Mouse (Mus musculus) layer of hippocampus, adult 9-11 months (tissue): ENCODE results near the gene Kctd5.

Experiments used
- DNase-seq: peaks from one replicate; pipeline ENCODE4 v3.0.0; 2022

The Kctd5 gene

DNA sequence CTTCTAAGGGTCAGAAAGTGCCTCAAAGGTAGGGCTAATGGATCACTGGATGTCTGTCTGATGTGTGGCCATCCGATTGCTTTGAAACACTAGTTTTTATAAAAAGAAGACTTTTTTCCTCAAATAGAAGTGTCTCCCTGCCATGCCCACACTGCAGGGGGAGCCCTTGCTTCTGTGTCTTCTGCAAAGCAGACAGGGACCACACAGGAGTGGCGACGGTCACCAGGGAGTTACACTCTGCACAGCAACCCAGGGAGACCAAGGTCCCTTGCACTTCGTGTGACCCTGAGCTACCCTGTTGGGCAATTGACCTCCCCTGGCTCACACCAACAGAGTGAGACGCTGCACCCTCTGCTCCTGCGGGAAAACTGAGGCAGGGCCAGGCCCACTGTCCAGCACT is 36.3 kb downstream of the Kctd5 start:
- no peak for DNase-seq

DNA sequence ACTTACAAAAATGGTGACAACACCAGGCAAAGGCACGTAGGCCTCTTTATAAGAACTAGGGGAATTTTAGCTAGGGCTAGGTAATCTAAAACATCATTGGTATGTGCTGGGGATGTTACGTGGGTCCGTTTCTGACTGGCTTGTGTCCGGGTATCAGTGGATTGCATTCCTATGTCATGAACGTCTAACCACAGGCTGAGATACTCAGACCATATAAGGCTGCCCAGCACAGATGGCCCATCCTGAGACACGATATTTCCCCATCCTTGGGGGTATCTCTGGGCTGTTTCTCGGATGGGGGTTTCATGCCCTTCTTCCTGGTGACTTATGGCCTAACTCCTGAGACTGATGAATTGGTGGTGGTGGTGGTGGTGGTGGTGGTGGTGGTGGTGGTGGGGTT is 38.2 kb downstream of the Kctd5 start:
- no peak for DNase-seq

DNA sequence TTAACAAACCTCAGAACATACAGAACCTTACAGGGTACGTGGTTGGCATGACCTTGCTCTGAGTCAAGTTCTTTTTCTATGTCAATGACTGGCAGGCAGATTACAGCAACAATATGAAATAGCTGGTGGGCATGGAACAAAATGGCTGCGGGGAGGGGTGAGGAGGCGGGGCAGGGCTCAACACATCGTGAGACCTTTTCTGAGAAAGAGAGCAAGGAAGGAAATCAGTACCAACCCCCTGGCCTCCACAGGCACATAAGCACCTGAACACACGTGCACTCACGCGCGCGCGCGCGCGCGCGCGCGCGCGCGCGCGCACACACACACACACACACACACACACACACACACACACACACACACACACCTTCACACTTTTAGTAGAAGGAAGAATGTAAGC is 42.7 kb downstream of the Kctd5 start:
- DNase-seq, result no peak

DNA sequence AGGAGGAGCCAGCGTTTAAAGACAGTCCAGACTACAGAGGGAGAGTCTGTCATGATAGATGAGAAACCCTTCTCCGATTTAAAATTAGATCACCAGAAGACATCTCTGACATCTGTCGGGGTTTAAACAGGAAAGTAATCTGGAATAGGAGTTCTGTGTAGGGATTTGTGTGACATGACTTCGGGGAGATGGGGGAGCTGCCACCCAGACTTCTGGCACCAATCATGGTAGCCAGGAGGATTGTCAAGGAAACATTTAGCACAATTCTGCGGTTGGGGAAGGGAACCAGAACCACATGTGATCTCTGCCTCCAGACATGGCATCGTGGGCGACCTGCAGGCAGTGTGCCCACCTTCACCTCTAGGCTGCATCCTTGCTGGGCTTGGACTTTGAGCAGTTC is 43.8 kb downstream of the Kctd5 start:
- no peak for DNase-seq

DNA sequence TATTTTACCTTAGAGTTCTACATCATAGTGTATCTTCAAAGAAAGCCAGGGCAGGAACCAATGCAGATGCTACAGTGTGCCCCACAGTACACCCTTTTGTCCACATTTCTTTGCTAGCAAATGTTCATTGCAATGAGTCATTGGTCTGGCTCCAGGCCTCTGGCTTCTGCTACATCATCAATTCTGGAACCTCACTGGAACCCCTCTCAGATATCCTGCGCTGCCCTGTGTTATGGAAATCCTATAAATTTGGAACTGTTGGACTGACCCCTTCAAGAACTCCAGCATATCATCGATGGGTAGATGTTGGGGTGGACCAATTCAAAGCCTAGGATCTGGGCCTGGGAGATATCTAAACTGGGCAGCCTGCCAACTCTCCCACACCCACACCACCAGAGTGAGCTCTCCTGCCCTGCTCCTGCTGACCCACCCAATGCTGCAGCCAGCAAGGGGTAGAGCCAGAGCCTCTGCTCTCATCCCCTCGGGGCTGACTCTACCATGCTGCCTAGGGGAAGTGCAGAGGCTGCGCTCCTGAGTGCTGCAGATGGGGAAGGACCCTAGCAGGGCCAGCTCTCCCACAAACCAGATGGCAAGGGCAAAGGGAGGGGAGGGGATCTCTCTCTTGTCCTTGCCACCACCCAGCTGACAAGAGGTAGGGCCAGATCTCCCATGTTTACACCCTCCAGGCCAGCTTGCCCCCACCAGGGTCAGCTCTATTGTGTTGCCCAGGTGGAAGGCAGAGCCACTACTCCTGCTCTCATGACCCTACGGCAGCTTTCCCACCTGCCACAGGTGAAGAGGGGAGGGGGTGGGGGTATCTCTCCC is 51.7 kb downstream of the Kctd5 start:
- DNase-seq, result no peak

DNA sequence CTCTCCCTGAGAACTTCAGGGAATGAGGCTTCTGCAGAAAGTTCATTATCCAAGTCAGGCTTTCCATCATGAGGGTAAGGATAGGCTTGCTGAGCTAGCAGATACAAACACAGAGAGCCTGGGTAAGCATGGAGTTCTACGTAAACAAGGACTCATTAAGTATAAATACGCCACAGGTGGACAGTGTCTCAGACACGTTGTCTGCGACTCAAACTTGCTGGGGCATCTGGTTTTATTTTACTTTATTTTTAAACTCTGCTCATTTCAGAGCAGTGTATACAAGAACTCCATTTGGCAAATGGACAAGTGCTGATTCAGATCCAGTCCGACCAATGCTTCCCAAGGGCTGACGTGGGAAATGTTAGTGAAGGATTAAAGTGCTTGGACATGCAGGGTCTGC is 52.6 kb downstream of the Kctd5 start:
- DNase-seq, result no peak

DNA sequence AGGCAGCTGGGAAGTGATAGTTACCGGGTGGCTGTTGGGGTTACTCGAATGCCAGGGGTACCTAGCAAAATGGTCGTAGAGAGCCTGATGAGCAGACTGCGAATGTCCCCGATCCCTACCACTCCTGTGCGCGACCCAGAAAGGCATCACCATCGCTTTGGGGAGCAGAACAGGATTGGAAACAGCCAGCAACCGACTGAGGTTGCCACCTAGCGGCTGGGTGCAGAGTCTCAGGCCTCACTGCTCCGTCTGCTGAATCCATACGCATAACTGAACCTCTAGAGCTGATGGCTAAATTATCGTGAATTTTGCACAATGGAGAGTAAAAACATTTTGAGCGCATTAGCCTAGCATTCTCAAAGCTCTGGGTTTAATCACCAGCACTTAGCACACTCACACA is 57.6 kb downstream of the Kctd5 start:
- no peak for DNase-seq

DNA sequence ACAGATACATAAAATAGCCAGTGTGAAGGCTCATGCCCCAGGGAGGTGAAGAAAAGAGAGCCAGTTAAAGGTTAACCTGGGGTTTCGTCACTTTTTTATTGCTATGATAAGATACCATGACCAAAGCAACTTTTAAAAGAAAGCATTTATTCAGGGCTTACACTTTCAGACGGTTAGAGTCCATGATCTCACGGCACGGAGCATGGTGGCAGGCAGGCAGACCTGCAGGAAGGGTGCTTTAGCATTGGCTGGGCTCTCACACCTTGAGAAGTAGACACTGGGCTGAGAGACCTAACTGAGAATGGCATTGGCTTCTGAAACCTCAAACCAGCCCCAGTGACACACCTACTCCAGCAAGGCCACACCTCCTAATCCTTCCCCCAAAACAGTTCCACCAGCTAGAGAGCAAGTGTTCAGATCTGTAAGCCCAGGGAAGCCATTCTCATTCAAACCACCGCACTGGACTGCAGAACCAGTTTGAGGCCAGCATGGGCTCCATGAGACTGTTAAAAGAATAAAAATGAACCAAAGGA is 58.8 kb downstream of the Kctd5 start:
- no peak for DNase-seq

DNA sequence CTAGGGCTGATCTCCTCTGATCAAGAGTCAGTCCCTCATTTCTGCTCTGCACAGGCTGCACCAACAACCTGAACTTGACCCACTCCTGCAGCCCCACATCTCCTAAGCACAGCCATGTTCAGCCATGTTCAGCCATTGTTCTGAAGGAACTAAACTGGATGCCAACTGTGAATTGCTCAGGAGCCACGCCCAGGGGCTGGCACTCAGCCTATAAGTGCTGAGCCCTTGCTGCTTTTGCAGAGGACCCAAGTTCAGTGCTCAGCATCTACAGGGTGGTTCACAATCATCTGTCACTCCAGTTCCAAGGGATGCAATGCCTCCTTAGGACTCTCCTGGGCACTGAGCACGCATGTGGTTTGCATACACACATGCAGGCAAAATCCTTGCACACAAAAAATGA is 60.4 kb downstream of the Kctd5 start:
- DNase-seq, result no peak

DNA sequence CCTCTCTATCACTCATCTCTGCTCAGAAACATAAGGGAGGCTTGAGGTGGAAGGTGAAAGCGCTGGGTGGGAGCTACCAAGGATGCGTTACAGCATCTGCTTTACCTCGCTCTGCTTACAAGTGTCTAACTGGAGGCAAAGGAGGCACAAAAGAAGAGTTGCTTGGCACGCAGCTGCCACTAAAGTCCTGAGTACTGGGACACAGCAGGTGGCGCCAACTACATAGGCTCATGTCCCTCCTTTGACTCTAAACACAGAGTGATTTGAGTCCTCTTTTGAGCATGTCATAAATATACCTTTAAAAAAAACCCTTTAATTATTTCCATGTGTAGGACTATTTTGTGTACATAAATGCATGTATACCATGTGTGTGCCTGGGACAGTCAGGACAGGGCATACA is 63.7 kb downstream of the Kctd5 start:
- DNase-seq, result no peak

DNA sequence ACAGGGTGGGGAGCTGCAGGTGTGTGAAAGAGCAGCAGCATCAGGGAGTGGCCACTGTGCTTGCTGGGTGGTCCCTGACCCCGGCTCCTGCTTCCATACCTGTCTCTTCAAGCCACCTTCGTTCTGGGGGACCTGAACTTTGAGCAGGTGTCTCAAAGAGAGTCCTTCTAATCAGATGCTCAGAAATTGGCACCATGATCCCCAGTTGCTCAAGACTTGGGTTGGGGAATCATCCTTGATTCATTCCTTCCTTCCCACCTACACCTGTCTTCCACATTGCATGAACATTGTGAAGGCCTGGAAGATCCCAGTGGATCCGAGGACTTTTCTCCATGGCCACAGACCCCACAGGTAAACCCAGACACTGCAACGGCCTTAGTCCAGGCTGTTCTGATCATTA is 65.2 kb downstream of the Kctd5 start:
- no peak for DNase-seq

DNA sequence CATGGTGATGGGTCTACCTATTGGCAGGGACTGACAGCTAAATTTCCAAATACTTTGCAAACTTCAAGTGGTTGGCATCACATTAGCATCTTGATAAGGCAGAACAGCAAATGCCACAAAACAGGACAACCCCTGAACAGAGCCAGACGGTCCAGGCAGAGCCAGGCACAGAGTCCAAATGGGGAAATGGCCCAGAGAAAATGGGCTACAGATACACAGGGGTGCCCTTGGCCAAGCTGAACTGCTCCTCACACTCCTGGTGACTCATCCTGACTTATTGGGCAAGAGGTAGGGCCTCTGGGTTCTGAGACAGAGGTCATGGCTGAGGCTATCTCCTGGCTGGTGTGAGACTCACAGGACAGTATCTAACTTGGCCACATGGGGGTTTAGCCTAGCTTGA is 65.9 kb downstream of the Kctd5 start:
- peak; percentile 37 for DNase-seq

DNA sequence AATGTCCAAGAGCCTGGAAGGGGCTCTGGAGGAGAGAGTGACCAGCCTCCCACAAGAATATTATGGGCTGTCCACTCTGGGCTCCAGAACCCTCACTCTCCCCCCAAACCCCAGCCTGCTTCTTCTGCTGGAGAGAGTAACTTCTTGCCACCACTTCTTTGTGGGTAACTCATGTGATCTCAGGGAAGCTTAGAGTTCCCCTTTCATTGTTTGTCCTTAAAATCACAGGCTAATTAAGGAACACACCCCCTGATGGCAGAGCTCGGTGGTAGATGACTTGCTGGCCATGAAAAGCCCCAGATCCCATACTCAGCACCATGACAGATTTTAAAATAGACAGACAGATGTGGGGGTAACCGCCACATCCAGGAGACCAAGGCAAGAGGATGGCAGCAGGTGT is 66.4 kb downstream of the Kctd5 start:
- no peak for DNase-seq

DNA sequence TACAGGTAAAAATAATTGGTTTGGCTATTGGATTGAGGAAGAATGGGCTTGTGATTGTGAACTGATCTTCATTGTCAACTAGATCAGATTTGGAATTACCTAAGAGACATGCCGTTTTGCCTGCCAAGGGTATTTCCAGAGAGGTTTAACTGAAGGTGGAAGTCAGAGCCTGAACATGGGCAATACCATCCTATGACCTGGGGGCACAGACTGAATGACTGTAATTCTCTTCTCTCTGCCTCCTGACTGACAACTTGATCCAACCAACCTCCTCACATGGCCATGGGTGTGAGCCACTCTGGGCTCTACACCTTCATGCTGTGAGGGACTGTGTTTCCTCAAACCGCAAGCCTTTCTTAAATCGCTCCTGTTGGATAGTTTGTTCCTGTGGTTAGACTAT is 68.2 kb downstream of the Kctd5 start:
- DNase-seq, result no peak

DNA sequence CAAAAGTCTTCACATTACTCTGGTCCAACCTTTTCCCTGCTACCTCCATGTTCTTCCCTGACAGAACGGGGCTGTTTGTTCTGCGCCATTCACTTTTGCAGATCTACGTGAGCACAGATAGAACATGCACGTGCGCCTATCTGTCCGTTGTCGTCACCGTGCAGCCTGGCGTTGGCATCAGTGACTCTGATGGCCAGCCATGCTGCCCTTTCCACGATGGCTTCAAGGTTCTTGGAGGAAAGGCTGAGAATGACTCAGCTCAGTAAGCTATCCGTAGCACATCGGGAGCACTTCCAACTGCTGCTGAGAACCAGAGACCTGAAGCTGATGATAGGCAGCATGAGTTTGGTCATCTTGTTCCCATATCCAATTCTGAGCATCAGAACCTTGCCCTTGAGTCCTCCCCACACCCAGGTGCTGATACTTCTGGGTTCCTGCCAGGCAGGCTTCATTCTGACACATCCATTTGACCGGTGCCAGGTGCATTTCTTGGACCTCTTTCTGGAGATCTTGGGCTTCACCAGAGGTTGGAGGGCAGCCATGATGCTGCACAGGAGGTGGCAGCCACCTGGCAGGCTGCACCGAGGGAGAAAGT is 69.1 kb downstream of the Kctd5 start:
- no peak for DNase-seq

DNA sequence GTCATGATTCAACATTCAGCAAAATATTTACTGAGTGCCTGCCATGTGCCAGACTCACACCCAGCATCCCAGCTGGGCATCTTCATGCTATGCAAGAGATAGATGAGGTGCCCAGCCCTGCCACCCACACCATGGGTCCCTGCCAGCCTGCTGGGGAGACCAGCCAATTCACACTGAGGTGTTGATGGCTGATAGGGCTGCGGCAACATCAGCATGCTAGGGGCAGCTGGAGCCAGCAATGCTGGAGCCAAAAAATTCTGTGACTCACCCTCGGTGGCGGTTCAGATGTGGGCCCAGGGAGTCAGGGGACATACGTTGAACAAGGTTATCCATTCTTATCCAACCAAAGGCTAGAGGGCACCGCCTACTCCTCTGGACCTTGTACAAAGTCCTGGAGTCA is 72.9 kb downstream of the Kctd5 start:
- DNase-seq, result peak; percentile 86

DNA sequence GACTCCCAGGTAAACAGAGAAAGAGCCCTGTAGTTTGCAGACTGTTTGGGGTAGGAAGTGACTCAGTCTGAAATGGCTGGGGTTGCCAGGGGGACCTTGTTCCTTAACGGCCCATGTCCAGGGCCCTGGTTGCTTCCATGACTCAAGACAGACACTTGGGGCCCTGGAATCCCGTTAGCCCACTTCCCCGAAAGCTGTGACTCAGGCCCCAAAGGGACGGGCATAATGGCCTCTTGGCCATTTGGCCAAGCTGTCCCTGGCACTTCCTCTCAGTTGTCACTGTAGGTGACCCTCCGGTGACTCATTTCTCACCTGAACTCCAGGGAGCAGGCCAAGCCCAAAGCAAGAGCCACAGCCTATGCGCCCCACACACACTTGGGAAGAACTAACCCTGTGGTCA is 74.9 kb downstream of the Kctd5 start:
- DNase-seq, result no peak

DNA sequence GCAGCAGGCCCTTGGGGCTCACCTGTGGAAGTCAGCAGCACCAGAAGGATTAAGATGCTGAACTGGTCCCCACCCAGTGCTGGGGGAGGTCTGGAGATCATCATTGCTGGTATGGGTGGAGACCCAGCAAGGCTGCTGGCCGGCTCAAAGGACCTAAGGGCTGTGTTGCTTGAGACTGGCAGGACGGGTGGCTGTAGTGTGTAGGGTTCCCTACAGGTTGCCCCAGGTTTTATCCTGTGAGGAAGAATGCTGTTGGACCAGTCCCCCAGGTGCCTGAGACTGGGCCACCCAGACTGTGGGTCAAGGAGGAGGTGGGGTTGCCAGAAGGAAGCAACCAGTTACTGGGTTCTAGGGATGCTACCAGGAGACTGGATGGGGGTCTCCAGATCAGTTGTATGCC is 75.4 kb downstream of the Kctd5 start, which contains the start of gene Prss22:
Prss22 (minus strand) TSS at position 200 of the 400 bp plus-strand sequence.
- no peak for DNase-seq
